In genomic region chr12:87279879-87280278, GRCm38 (mm10) we compare ENCODE assay signal across 12 mouse cellular contexts. TPM values are rescaled to one million over a fixed set of nuclear protein-coding genes. Genes with fewer than 3 reads are reported as not detected.
DNase-seq lines count a peak whose midpoint lies in the region; ATAC-seq and TF ChIP-seq lines count a peak whose summit lies in the region.
"Had no signal": no experiment of that assay in that cellular context is flagged by ENCODE, and none has a peak within 500 bp of the region (broad histone marks: within the 10 kb centered on the region; RNA-seq: fewer than 3 reads in every experiment).

No protein-coding gene starts in this region.

- no peak overlapping the region for H3K27ac ChIP-seq in hindbrain, embryonic 12.5 days
- no peak overlapping the region for H3K27ac ChIP-seq in hindbrain, embryonic 11.5 days (ENCODE audit: low read depth, low read length)

- peak; percentile 51 for TF ChIP-seq CTCF in E14TG2a.4 (conservative IDR thresholded peaks at IDR 0.05; ENCODE audit: low read length)
- no peak for TF ChIP-seq CTCF in brain, embryonic 14.5 days (IDR thresholded peaks at IDR 0.05; ENCODE audit: borderline replicate concordance, extremely low read depth, insufficient read depth, insufficient read length)

- H3K4me1 ChIP-seq in hindbrain, embryonic 12.5 days: peaks cover 7% of the 10 kb centered on the region; the same call in 1 of the 2 replicates
- H3K4me1 ChIP-seq in hindbrain, embryonic 11.5 days (replicated peaks; ENCODE audit: control insufficient read depth, insufficient read depth, low read length): no peaks in the 10 kb centered on the region
- H3K4me1 ChIP-seq in E14TG2a.4 (replicated peaks; ENCODE audit: low read depth, low read length): peaks cover 92% of the 10 kb centered on the region

- H3K27me3 ChIP-seq in hindbrain, embryonic 12.5 days: no peaks in the 10 kb centered on the region
- no peaks in the 10 kb centered on the region for H3K27me3 ChIP-seq in hindbrain, embryonic 11.5 days (ENCODE audit: control insufficient read depth, insufficient read depth, low read length)
- peaks cover 8% of the 10 kb centered on the region for H3K27me3 ChIP-seq in E14TG2a.4 (ENCODE audit: insufficient read depth, low read length)

- intact Hi-C loops in left cerebral cortex, postnatal 36 days (cut with DNase I): no loop called here

- no peak overlapping the region for H3K4me2 ChIP-seq in hindbrain, embryonic 12.5 days (replicated peaks)
- H3K4me2 ChIP-seq in hindbrain, embryonic 11.5 days (replicated peaks; ENCODE audit: low read depth, low read length): no peak overlapping the region

- no peaks in the 10 kb centered on the region for H3K9me3 ChIP-seq in hindbrain, embryonic 12.5 days (replicated peaks)
- no peaks in the 10 kb centered on the region for H3K9me3 ChIP-seq in hindbrain, embryonic 11.5 days (ENCODE audit: control insufficient read depth, low read length)
- H3K9me3 ChIP-seq in E14TG2a.4 (ENCODE audit: low read length): no peaks in the 10 kb centered on the region

- WGBS in hindbrain, embryonic 12.5 days: 45% methylated on average over 14 of the region's 14 CpGs
- WGBS in hindbrain, embryonic 11.5 days: 45% methylated on average over 14 of the region's 14 CpGs

- ATAC-seq in hindbrain, embryonic 12.5 days (ENCODE audit: low FRiP score): 0 out of 2 replicates have a peak, but pooled peaks have one; percentile 15
- ATAC-seq in hindbrain, embryonic 11.5 days (ENCODE audit: low FRiP score): no peak
- ATAC-seq: activated CD4-positive, CD25-positive, alpha-beta regulatory T cell, adult 4 months had no signal

- TF ChIP-seq POLR2A in brain, embryonic 14.5 days (IDR thresholded peaks at IDR 0.05; ENCODE audit: borderline replicate concordance, extremely low read depth, insufficient read depth, insufficient read length, poor library complexity, severe bottlenecking): no peak

- peaks cover 20% of the 10 kb centered on the region for H3K36me3 ChIP-seq in hindbrain, embryonic 12.5 days
- no peaks in the 10 kb centered on the region for H3K36me3 ChIP-seq in hindbrain, embryonic 11.5 days (ENCODE audit: control insufficient read depth, insufficient read depth, low read length)
- peaks cover 27% of the 10 kb centered on the region for H3K36me3 ChIP-seq in E14TG2a.4 (ENCODE audit: insufficient read depth, low read length)

- no peak overlapping the region for H3K4me3 ChIP-seq in hindbrain, embryonic 12.5 days
- no peak overlapping the region for H3K4me3 ChIP-seq in hindbrain, embryonic 11.5 days (ENCODE audit: low read depth, low read length)
- peak overlapping the region; percentile 71 for H3K4me3 ChIP-seq in E14TG2a.4 (replicated peaks; ENCODE audit: low read length)

- no peak overlapping the region for H3K9ac ChIP-seq in hindbrain, embryonic 12.5 days
- no peak overlapping the region for H3K9ac ChIP-seq in hindbrain, embryonic 11.5 days (ENCODE audit: low read depth, low read length)

- DNase-seq in hindbrain, embryonic 11.5 days (ENCODE audit: low spot score): no peak
- DNase-seq in brain, embryonic 14.5 days (ENCODE audit: low read depth): peak; percentile 12
- peak; percentile 7 to 47 for DNase-seq in kidney, postnatal 36 days
- DNase-seq in spleen, adult 12 weeks (ENCODE audit: low spot score): no peak
- DNase-seq in left cerebral cortex, postnatal 36 days (ENCODE audit: low spot score in 2 of 2): no peak
- no peak for DNase-seq in spleen, postnatal 10 days (ENCODE audit: low spot score in 2 of 2)
- DNase-seq: thymus, postnatal 36 days had no signal

RNA-seq across cellular contexts. Expression of gene Ahsa1, which starts 13.6 kb away (rescaled TPM):
- polyA plus RNA-seq in hindbrain, embryonic 12.5 days (2016; fragmentation: Nextera tagmentation; extraction: Ambion mirVana): 181 and 187 TPM in 2 replicates
- 210 and 222 TPM in 2 replicates for polyA plus RNA-seq in hindbrain, embryonic 11.5 days (2014; fragmentation: Nextera tagmentation; extraction: Ambion mirVana)
- polyA plus RNA-seq in brain, embryonic 14.5 days (2012; rRNA removed): 151 and 160 TPM in 2 replicates
- 100 to 1,000 TPM; 173 to 174 TPM for total RNA-seq in left cerebral cortex, postnatal 36 days (2021)

RNA-seq across cellular contexts. Expression of gene Vipas39, which starts 13.8 kb away (rescaled TPM):
- polyA plus RNA-seq in hindbrain, embryonic 12.5 days (2016; fragmentation: Nextera tagmentation; extraction: Ambion mirVana): 60.0 and 62.1 TPM in 2 replicates
- 62.3 and 65.6 TPM in 2 replicates for polyA plus RNA-seq in hindbrain, embryonic 11.5 days (2014; fragmentation: Nextera tagmentation; extraction: Ambion mirVana)
- 64.5 and 72.3 TPM in 2 replicates for polyA plus RNA-seq in brain, embryonic 14.5 days (2012; rRNA removed)
- 10 to 100 TPM; 52.1 to 58.6 TPM for total RNA-seq in left cerebral cortex, postnatal 36 days (2021)

RNA-seq across cellular contexts. Expression of gene Ism2, which starts 19.6 kb away (rescaled TPM):
- 1.0 and 1.1 TPM in 2 replicates for polyA plus RNA-seq in hindbrain, embryonic 12.5 days (2016; fragmentation: Nextera tagmentation; extraction: Ambion mirVana)
- 0.63 and 0.99 TPM in 2 replicates for polyA plus RNA-seq in hindbrain, embryonic 11.5 days (2014; fragmentation: Nextera tagmentation; extraction: Ambion mirVana)
- polyA plus RNA-seq in brain, embryonic 14.5 days (2012; rRNA removed): 0.96 and 1.4 TPM in 2 replicates
- under 1 TPM in 1 of 2 experiments, not detected in 1; 0.32 TPM for total RNA-seq in left cerebral cortex, postnatal 36 days (2021)
- total RNA-seq: gastrocnemius, adult 18-20 months; monocyte, adult 5-6 weeks had no signal
- polyA plus RNA-seq: activated CD4-positive, CD25-positive, alpha-beta regulatory T cell, adult 4 months had no signal

RNA-seq across cellular contexts. Expression of gene Noxred1, which starts 41.3 kb away (rescaled TPM):
- 1.6 and 1.8 TPM in 2 replicates for polyA plus RNA-seq in hindbrain, embryonic 12.5 days (2016; fragmentation: Nextera tagmentation; extraction: Ambion mirVana)
- polyA plus RNA-seq in hindbrain, embryonic 11.5 days (2014; fragmentation: Nextera tagmentation; extraction: Ambion mirVana): 1.1 and 2.0 TPM in 2 replicates
- 3.1 and 4.4 TPM in 2 replicates for polyA plus RNA-seq in brain, embryonic 14.5 days (2012; rRNA removed)
- 1 to 10 TPM in 1 of 2 experiments, under 1 TPM in 1; 0.84 to 1.8 TPM for total RNA-seq in left cerebral cortex, postnatal 36 days (2021)

Comparison
In these comparisons a context has a peak if more than half of its experiments do, and no peak if none do; other contexts are left out.
1. DNase-seq: peak in brain, embryonic 14.5 days (single experiment) and kidney, postnatal 36 days (2 of 2); none in hindbrain, embryonic 11.5 days (single experiment), spleen, adult 12 weeks (single experiment), left cerebral cortex, postnatal 36 days (0 of 2) and spleen, postnatal 10 days (0 of 2).